Mouse (Mus musculus) kidney, adult 9 months (tissue): ENCODE measurements at regions not wholly inside any gene's neighbourhood (a gene's known extent, or its start where the extent isn't known, plus 50 kb on each side); places are given as distances from the start of the nearest gene placed in this dataset.
A peak's percentile ranks its signal among the peaks of the same experiment; 100 is the strongest.

Source experiments
- DNase-seq: peaks from one replicate; pipeline ENCODE4 v3.0.0; 2022

DNA sequence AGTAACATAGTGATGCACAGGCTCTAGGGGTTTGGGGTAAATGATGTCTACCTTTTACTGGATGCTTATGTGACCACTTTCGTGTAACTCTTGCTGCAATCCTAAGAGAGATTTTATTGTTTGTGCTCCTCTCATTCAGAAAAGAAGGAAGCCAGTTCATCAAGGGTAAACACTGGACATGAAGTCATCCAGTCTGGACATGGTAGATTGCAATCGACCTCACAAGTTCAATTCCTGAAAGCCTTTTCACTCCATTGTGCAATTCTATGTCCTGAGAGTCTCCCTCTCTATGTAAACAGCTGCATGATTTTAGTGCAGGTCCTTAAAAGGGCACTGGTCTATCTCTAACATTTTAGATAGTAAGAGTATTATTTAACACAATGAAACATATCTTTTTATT, 73.5 kb upstream of the Gm16223 start:
- DNase-seq: no peak

DNA sequence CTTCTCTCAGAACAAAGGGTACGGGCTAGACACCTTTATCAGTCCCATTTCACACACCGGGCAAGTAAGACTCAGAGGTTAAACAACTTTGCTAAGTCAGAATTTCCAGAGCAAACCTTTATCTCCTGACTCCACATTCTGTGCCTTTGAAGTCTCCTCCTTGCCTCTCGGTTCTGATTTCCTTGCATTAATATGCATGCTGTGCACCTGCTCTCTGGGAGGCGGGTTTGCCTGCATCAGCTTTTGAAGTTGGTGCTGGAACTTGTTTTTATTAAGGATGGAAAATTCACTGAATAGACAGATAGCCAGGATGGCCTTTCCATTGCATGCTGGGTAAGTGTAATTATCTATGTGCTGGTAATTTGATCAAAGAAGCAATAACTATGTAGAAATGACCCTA, 84.2 kb upstream of the Gm16223 start:
- no peak for DNase-seq

DNA sequence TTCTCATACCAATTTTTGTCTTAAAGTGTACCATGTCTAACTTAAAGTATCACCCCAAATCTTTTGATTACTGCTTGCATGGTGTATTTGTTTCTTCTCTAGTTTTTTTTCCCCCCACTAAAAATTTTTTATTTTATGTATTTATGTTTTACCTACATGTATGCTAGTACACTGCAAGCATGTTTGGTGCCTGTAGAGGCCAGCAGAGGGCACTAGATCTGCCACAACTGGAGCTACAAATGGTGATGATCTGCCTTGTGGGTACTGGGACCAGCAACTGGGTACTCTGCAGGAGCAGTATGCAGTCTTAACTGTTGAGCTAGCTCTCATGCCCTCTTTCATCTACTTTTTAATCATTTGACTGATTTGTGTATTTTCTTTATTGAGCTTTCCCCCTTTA, 92.2 kb upstream of the Gm16223 start:
- peak; percentile 1 for DNase-seq

DNA sequence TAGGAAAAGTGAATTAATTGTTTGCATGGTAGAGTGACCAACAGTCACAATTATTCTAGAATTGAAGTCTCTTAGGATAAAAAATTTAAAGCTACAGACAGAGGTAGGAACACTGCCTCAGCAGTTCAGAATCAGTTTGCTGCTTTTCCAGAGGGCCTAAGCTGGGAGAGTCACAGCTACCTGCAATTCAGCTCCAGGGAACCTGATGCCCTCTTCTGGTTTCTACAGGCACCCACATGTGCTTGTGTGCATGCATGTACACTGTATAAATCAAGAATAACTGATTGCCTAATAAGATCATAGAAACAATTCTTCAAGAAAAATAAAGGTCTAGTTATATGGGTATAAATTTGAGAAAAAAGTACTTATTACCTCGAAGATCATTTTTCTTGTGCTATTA, 96.6 kb upstream of the Gm16223 start:
- DNase-seq: peak; percentile 30

DNA sequence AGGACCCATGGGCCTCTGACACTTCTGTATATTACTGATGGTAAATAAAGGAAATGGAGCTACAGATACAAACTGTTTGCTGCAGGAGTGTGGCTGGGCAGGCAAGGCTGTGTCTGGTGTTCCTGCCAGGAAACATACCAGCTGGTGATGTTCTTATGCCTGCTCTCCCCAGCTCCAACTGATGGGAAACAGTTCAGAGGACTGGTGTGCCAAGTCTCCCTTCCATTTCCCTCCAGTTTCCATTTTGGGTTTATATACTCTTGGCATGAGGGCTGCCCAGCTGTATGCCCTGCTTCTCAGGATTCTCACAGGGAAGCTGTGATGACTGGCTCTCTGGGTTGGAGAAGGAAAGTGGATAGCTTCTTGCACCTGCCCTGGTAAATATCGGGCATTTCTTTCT, 100.8 kb upstream of the Gm16223 start:
- DNase-seq: no peak

DNA sequence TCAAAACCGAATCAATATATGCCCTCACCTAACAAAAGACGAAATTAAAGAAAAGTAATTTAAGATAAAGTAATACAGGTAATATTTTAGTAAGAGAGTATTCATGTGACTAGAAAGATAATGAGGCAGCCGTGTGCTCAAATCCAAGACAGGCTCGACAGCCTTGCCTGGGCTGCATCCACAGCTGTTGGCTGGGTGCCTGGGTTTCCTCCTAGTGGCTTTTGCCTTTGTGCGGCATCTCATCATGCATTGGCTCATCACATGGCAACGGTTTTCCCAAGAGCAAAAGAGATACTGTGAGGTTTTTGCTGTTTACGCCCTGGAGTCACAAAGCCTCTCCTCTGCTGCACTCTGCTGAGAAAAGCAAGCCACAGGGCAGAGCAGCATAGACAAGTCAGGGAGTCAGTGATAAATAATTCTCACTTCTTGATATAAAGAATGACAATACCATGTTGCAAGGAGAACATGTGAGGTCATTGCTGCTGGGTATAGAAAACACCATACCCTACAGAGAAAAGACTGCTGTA, 103.1 kb upstream of the Bod1l start:
- no peak for DNase-seq

DNA sequence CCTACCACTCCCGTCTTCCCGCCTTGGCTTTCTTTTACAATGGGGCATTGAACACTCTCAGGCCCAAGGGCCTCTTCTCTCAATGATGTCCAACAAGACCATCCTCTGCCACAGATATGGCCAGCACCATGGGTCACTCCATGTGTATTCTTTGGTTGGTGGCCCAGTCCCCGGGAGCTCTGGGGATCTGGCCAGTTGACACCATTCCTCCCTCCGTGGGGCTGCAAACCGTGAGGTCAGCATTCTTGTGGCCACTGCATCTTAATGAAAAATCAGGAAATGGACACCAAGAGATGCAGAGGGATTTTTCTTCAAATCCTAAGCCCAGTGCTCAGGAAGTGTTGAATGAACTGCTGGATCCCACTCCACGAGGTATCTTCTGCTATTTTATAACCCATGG, 99.3 kb upstream of the Bod1l start:
- no peak for DNase-seq

DNA sequence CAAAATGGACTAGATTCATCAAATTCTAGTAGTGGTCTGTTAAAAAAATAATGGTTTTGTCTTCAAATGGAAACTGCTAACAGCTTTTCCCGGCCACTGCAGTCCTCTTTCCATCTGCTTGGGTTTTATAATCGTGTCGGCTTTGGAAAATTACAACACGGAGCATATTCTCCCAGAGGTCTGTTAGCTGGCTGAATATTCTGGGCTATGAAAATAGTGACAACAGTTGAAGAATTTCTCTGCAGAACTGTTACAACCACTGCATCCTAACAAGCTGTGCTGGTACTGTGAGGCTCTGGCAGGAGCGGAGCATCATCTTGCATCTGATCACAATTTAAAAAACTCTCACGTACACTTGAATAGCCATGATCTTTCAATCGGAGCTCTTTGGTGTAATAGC, 98.0 kb upstream of the Bod1l start:
- DNase-seq: no peak

DNA sequence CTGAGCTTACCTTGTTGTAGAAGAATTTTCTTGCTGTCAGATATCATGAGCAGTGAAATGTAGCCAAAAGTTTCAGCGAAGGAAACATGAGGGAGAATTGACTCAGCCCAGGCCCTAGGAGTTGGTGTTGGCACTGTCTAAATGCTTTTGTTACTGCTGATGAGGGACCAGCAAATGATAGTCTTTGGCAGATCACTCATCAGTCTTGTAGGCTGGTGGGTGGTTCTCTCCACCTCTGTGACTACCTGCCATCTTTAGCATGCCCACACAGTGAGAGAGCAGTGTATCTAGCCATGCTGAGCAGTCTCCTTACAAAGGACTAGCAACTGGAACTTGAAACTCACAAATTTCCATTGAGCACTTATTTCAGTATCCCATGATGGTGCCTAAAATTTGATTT, 97.1 kb upstream of the Bod1l start:
- DNase-seq: no peak

DNA sequence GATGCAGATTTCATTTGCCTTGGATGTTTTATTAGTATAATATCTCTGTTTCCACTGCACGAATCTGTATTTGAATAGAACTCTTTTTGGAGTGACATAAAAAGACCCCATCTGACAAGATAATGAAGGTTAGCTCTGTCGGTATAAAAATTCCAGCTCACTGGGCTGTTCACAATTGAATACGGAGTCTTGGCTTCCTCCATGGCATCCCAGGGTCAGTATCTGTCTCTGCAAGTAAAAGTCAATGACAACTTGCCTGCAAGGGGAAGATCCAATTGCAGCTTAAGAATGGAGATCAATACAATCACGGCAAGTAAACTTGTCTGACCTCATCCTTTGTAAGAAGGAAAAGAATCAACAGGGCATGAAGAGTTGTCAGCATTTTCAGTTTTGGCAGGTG, 95.6 kb upstream of the Bod1l start:
- DNase-seq: no peak

DNA sequence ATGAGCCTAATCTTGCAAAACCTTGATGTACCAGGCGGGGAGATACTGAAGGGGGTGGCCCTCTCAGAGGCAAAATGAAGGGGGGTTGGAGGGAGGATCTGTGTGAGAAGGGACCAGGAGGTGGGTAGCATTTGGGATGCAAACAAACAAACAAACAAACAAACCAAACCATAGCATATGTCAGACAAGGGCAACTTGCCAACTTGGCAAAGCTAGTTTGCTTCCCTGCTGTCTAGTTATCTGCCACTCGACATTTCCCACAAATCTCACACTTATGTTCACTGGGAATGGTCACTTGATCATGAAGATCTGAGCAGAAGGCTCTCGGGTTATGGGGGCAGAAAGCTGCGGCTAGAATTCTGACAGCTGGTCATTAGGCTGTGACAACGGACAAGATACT, 65.9 kb upstream of the Bod1l start:
- no peak for DNase-seq

DNA sequence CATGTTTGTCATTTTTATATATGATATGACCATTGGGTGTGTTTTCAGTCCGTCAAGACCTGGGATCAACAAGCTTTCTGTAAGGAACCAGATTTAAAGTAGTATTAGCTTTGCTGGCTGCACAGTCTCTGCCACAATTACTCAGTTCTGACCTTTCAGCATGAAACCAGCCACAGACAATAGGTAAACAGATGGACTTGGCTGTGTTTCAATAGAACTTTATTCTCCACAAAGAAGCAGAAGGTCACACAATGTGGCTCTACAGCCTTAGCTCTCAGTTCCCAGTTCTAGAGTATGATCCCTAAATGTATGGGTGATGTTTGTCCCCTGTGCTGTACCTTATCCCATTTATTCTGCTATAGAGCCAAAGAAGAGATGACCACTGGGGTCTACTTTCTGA, 63.6 kb upstream of the Bod1l start:
- no peak for DNase-seq

DNA sequence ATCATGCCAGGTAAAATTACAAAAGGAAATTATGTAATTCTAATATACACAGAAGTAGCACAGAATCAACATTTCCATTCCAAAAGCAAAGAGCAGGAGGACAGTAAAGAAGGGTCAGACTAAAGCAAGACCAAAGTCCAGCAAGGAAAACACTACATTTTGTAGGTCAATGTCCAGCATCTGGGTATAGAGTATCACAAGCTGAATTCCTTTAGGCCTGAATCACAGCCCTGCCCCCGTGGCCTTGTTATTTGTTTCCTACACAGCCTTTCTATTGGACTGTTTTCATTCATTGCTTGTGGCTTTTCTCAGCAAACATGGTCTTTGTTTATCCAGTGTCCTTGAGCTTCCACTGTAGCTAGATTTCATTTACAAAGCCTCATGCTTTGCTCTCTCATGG, 60.4 kb upstream of the Bod1l start:
- no peak for DNase-seq

DNA sequence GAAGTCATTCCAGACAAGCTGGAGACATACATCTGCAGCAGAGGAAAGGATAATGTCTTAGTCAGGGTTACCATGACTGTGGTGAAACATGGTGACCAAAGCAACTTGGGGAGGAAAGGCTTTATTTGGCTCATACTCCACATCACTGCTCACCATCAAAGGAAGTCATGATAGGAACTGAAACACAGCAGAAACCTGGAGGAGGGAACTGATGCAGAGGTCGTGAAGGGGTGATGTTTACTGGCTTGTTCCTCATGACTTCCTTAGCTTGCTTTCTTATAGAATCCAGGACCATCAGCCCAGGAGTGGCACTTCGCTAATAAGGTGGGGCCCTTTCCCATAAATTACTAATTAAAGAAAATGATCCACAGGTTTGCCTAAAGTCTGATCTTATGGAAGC, 55.1 kb upstream of the Bod1l start:
- DNase-seq: no peak

DNA sequence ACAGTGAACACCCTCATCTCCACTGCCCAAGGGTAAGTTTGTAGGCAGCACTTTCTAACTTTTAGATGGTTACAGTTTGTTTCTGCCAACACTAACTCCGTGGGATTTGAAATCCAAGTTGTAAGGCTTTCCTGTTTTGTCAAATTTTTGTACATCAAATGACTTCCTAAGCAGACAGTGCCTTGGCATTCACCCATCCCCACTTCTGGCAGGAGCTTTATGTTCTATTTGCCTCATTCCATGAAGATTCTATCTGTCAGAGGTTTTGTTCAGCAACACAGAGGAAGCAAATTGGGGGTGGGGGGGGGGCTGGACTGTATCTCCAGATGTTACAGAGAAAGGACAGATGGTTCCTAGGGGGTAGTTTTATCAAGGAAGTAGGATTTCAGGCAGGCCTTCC, 54.6 kb upstream of the Bod1l start:
- no peak for DNase-seq
